Mouse (Mus musculus) hindbrain, postnatal 0 days (tissue): ENCODE data around the gene Il31. TPM values are rescaled to one million over a fixed set of nuclear protein-coding genes. Genes with fewer than 3 reads are reported as not detected.

Experiments
- ATAC-seq: fragments of 200-750 bp; cut with Nextera tagmentation; 2 replicates; pipeline ENCODE4 v1.8.0; 2017; ENCODE audit warnings: mild to moderate bottlenecking, moderate TSS enrichment, moderate library complexity
- DNase-seq: peaks from one replicate; pipeline ENCODE4 v3.0.0-alpha.2; 2015; ENCODE audit warnings: low spot score
- H3K27ac ChIP-seq: fragments of 300-500 bp; sonication (generic); 2 replicates; pipeline ENCODE4 v1.5.1; 2014; ENCODE audit warnings: mild to moderate bottlenecking
- H3K27me3 ChIP-seq: fragments of 300-500 bp; sonication (generic); 2 replicates; pipeline ENCODE4 v1.6.1; 2014; ENCODE audit warnings: low read length, mixed read lengths; ENCODE audit not compliant: insufficient read depth
- H3K36me3 ChIP-seq: fragments of 300-500 bp; sonication (generic); 2 replicates; pipeline ENCODE4 v1.6.1; 2014; ENCODE audit warnings: low read length, mixed read lengths; ENCODE audit not compliant: insufficient read depth
- H3K4me1 ChIP-seq: fragments of 300-500 bp; sonication (generic); 2 replicates; pipeline ENCODE4 v1.6.1; 2014; ENCODE audit warnings: antibody characterized with exemption, low read length, mixed read lengths; ENCODE audit not compliant: insufficient read depth
- H3K4me2 ChIP-seq: fragments of 300-500 bp; sonication (generic); 2 replicates; pipeline ENCODE4 v1.6.1; 2014; ENCODE audit warnings: low read depth, mild to moderate bottlenecking, low read length, moderate library complexity, mixed read lengths
- H3K4me3 ChIP-seq: fragments of 300-500 bp; sonication (generic); 2 replicates; pipeline ENCODE4 v1.5.1; 2014; ENCODE audit warnings: low read length
- H3K9ac ChIP-seq: fragments of 300-500 bp; sonication (generic); replicated peaks from 2 replicates; pipeline ENCODE4 v1.6.1; 2014; ENCODE audit warnings: mild to moderate bottlenecking, low read length, moderate library complexity, mixed read lengths
- H3K9me3 ChIP-seq: fragments of 300-500 bp; sonication (generic); 2 replicates; pipeline ENCODE4 v1.6.1; 2016; ENCODE audit warnings: low read length, mixed read lengths
- CTCF ChIP-seq: IDR thresholded peaks from 2 replicates; pipeline ENCODE4 v1.5.1; 2016; ENCODE audit warnings: antibody characterized with exemption, control low read depth, low read depth
- WGBS: fragments of 180-500 bp; shearing (Covaris S2); extraction: QIAGEN DNeasy Blood & Tissue Kit; methylation state at CpG from one replicate; pipeline ENCODE4 v1.1.7; 2014; 5-methylcytosine and 5-hydroxymethylcytosine counted together
- polyA plus RNA-seq: library from polyadenylated mRNA; unstranded; fragments of >200 nt; fragmentation: Nextera tagmentation; extraction: Ambion mirVana; gene quantifications from 2 replicates; pipeline ENCODE4 v1.2.1, GENCODE M21; 2015
- total RNA-seq: library from RNA; depleted of rRNA; stranded (reverse); fragments of >200 nt; gene quantifications from 2 replicates; pipeline ENCODE4 v1.2.3, GENCODE M21; 2014

Gene Il31
- total and polyA plus RNA-seq, 2 experiments from 2014 or later = not detected

- peak; percentile 92 for TF ChIP-seq CTCF
Observed at GRCm38 (mm10) chr5:123444069-123444468, 45.2 kb downstream of the Il31 start.

GRCm38 (mm10) chr5:123442283-123442682 is 47.0 kb downstream of the Il31 start:
- H3K4me3 ChIP-seq = no peak overlapping the region
- WGBS = 94% methylated on average over 3 of the region's 3 CpGs
- no peaks in the 10 kb centered on the region for H3K4me1 ChIP-seq
- no peak overlapping the region for H3K4me2 ChIP-seq
- no peak for ATAC-seq
- H3K27ac ChIP-seq = no peak overlapping the region
- no peak overlapping the region for H3K9ac ChIP-seq
- no peaks in the 10 kb centered on the region for H3K27me3 ChIP-seq
- H3K36me3 ChIP-seq = peaks cover 33% of the 10 kb centered on the region
- TF ChIP-seq CTCF = no peak
- H3K9me3 ChIP-seq = no peaks in the 10 kb centered on the region
- no peak for DNase-seq

More at GRCm38 (mm10) chr5:123444069-123444468, 45.2 kb downstream of the Il31 start:
- Histone ChIP-seq H3K4me2 (no peak overlapping the region), H3K9ac (no peak overlapping the region), H3K4me3 (no peak overlapping the region), H3K9me3 (no peaks in the 10 kb centered on the region), H3K27me3 (no peaks in the 10 kb centered on the region), H3K27ac (no peak overlapping the region), H3K36me3 (peaks cover 45% of the 10 kb centered on the region), H3K4me1 (no peaks in the 10 kb centered on the region)
- WGBS = 52% methylated on average over 4 of the region's 4 CpGs
- DNase-seq (peak; percentile 83), ATAC-seq (peak; percentile 76)

GRCm38 (mm10) chr5:123440664-123441063 is 48.6 kb downstream of the Il31 start:
- H3K27me3 ChIP-seq = no peaks in the 10 kb centered on the region
- H3K27ac ChIP-seq = no peak overlapping the region
- peak; percentile 62 for TF ChIP-seq CTCF
- peaks cover 28% of the 10 kb centered on the region for H3K36me3 ChIP-seq
- H3K4me2 ChIP-seq = no peak overlapping the region
- H3K4me3 ChIP-seq = no peak overlapping the region
- DNase-seq (peak; percentile 65), ATAC-seq (no peak)
- WGBS = 47% methylated on average over 4 of the region's 4 CpGs
- H3K4me1 ChIP-seq = 0 out of 2 replicates have a peak, but pooled peaks cover 3% of the 10 kb centered on the region
- H3K9me3 ChIP-seq = no peaks in the 10 kb centered on the region
- H3K9ac ChIP-seq = no peak overlapping the region

GRCm38 (mm10) chr5:123439941-123440340 is 49.3 kb downstream of the Il31 start:
- peak; percentile 56 for TF ChIP-seq CTCF
- Histone ChIP-seq H3K4me2 (no peak overlapping the region), H3K4me1 (0 out of 2 replicates have a peak, but pooled peaks cover 3% of the 10 kb centered on the region), H3K4me3 (no peak overlapping the region), H3K27me3 (no peaks in the 10 kb centered on the region), H3K27ac (no peak overlapping the region), H3K9ac (no peak overlapping the region), H3K36me3 (peaks cover 22% of the 10 kb centered on the region; the same call in 1 of the 2 replicates), H3K9me3 (no peaks in the 10 kb centered on the region)
- WGBS = 62% methylated on average over 4 of the region's 4 CpGs
- DNase-seq = peak; percentile 56
- ATAC-seq = no peak

GRCm38 (mm10) chr5:123439312-123439711 is 50.0 kb downstream of the Il31 start:
- Histone ChIP-seq H3K36me3 (peaks cover 22% of the 10 kb centered on the region; the same call in 1 of the 2 replicates), H3K27ac (no peak overlapping the region), H3K9me3 (no peaks in the 10 kb centered on the region), H3K4me2 (no peak overlapping the region), H3K4me3 (no peak overlapping the region), H3K27me3 (no peaks in the 10 kb centered on the region), H3K4me1 (0 out of 2 replicates have a peak, but pooled peaks cover 3% of the 10 kb centered on the region), H3K9ac (no peak overlapping the region)
- WGBS = 94% methylated on average over 1 of the region's 1 CpGs
- TF ChIP-seq CTCF = no peak
- ATAC-seq (no peak), DNase-seq (no peak)

GRCm38 (mm10) chr5:123438381-123438780 is 50.9 kb downstream of the Il31 start:
- 0 out of 2 replicates have a peak, but pooled peaks cover 3% of the 10 kb centered on the region for H3K4me1 ChIP-seq
- 87% methylated on average over 3 of the region's 3 CpGs for WGBS
- ATAC-seq (no peak), DNase-seq (no peak)
- peaks cover 17% of the 10 kb centered on the region; the same call in 1 of the 2 replicates for H3K36me3 ChIP-seq
- H3K9me3 ChIP-seq = no peaks in the 10 kb centered on the region
- no peak for TF ChIP-seq CTCF
- no peak overlapping the region for H3K4me2 ChIP-seq
- no peak overlapping the region for H3K4me3 ChIP-seq
- H3K27me3 ChIP-seq = no peaks in the 10 kb centered on the region
- H3K27ac ChIP-seq = no peak overlapping the region
- no peak overlapping the region for H3K9ac ChIP-seq

GRCm38 (mm10) chr5:123436780-123437175 is 52.5 kb downstream of the Il31 start:
- no peaks in the 10 kb centered on the region for H3K27me3 ChIP-seq
- H3K36me3 ChIP-seq = peaks cover 1% of the 10 kb centered on the region; the same call in 1 of the 2 replicates
- no peak overlapping the region for H3K4me2 ChIP-seq
- no peak overlapping the region for H3K4me3 ChIP-seq
- no peak overlapping the region for H3K27ac ChIP-seq
- peak; percentile 79 for DNase-seq
- 0 out of 2 replicates have a peak, but pooled peaks cover 10% of the 10 kb centered on the region for H3K4me1 ChIP-seq
- 22% methylated on average over 4 of the region's 4 CpGs for WGBS
- 0 out of 2 replicates have a peak, but pooled peaks have one; percentile 43 for ATAC-seq
- peak; percentile 81 for TF ChIP-seq CTCF
- H3K9me3 ChIP-seq = no peaks in the 10 kb centered on the region
- H3K9ac ChIP-seq = no peak overlapping the region
